Mouse (Mus musculus) activated CD4-positive, CD25-positive, alpha-beta regulatory T cell, adult 4 months (primary cell): Measurements from ENCODE around the gene Ngfr. TPM values are rescaled to one million over a fixed set of nuclear protein-coding genes. Genes with fewer than 3 reads are reported as not detected.

ENCODE experiments used
- ATAC-seq: one replicate; pipeline ENCODE4 v1.8.0; 2017
- polyA plus RNA-seq, 2 experiments: library from polyadenylated mRNA; unstranded; fragments of 100-300 nt; shearing (Covaris generic); gene quantifications; one replicate each; pipeline ENCODE4 v1.2.1; 2017

The Ngfr gene
- polyA plus RNA-seq, 2 experiments from 2014 or later = not detected

GRCm38 (mm10) chr11:95594686-95595212 is 7.2 kb upstream of the Ngfr start:
- no peak for ATAC-seq

- ATAC-seq = no peak
These were observed 6.0 kb upstream of the Ngfr start for GRCm38 (mm10) chr11:95593501-95593900.

GRCm38 (mm10) chr11:95592691-95593090 is 5.2 kb upstream of the Ngfr start:
- no peak for ATAC-seq

GRCm38 (mm10) chr11:95589195-95589594 is 1.7 kb upstream of the Ngfr start:
- ATAC-seq = no peak

GRCm38 (mm10) chr11:95586751-95587422 is 648 bp downstream of the Ngfr start:
- ATAC-seq = no peak

- no peak for ATAC-seq
These were observed 1.4 kb downstream of the Ngfr start for GRCm38 (mm10) chr11:95586184-95586583.

GRCm38 (mm10) chr11:95585684-95586083 is 1.9 kb downstream of the Ngfr start:
- no peak for ATAC-seq

- ATAC-seq = no peak
These were observed 2.3 kb downstream of the Ngfr start for GRCm38 (mm10) chr11:95585281-95585680.

GRCm38 (mm10) chr11:95584651-95585050 is 2.9 kb downstream of the Ngfr start:
- ATAC-seq = no peak

- no peak for ATAC-seq
These were observed 4.1 kb downstream of the Ngfr start for GRCm38 (mm10) chr11:95583396-95583795.

GRCm38 (mm10) chr11:95582193-95582592 is 5.3 kb downstream of the Ngfr start:
- no peak for ATAC-seq

- ATAC-seq = no peak
These were observed 8.1 kb downstream of the Ngfr start for GRCm38 (mm10) chr11:95579455-95579854.

- ATAC-seq = no peak
These were observed 9.6 kb downstream of the Ngfr start for GRCm38 (mm10) chr11:95577776-95578446.

- ATAC-seq = no peak
These were observed 11.2 kb downstream of the Ngfr start for GRCm38 (mm10) chr11:95576299-95576698.

GRCm38 (mm10) chr11:95575791-95576190 is 11.7 kb downstream of the Ngfr start:
- no peak for ATAC-seq

GRCm38 (mm10) chr11:95574786-95575334 is 12.7 kb downstream of the Ngfr start:
- ATAC-seq = no peak

- no peak for ATAC-seq
These were observed 15.3 kb downstream of the Ngfr start for GRCm38 (mm10) chr11:95572227-95572626.

- ATAC-seq = no peak
These were observed 15.8 kb downstream of the Ngfr start for GRCm38 (mm10) chr11:95571755-95572154.

- no peak for ATAC-seq
These were observed 16.5 kb downstream of the Ngfr start for GRCm38 (mm10) chr11:95570827-95571619.

- no peak for ATAC-seq
These were observed 17.6 kb downstream of the Ngfr start for GRCm38 (mm10) chr11:95569908-95570307.

GRCm38 (mm10) chr11:95567936-95568715 is 19.4 kb downstream of the Ngfr start:
- no peak for ATAC-seq

GRCm38 (mm10) chr11:95567366-95567765 is 20.2 kb downstream of the Ngfr start:
- no peak for ATAC-seq
